ENCODE assay signal across 10 mouse cellular contexts in genomic region chr11:69251135-69251842, GRCm38 (mm10). TPM values are rescaled to one million over a fixed set of nuclear protein-coding genes. Genes with fewer than 3 reads are reported as not detected.
DNase-seq lines count a peak whose midpoint lies in the region; ATAC-seq and TF ChIP-seq lines count a peak whose summit lies in the region.
"Had no signal": no experiment of that assay in that cellular context is flagged by ENCODE, and none has a peak within 500 bp of the region (broad histone marks: within the 10 kb centered on the region; RNA-seq: fewer than 3 reads in every experiment).

No protein-coding gene starts in this region.

- H3K4me2 ChIP-seq in embryonic facial prominence, embryonic 12.5 days (replicated peaks): no peak overlapping the region
- H3K4me2 ChIP-seq in limb, embryonic 15.5 days: no peak overlapping the region

- ATAC-seq in embryonic facial prominence, embryonic 12.5 days (ENCODE audit: insufficient number of reproducible peaks, insufficient read depth, low FRiP score, low TSS enrichment): no peak
- ATAC-seq in limb, embryonic 15.5 days (ENCODE audit: insufficient number of reproducible peaks, low FRiP score, low TSS enrichment, low read depth): no peak

- peak; percentile 69; the same call in 1 of the 2 replicates for TF ChIP-seq CTCF in testis, adult 2 months (IDR thresholded peaks at IDR 0.05; ENCODE audit: control insufficient read depth, insufficient read depth, insufficient replicate concordance, low read depth, low read length)

- no peaks in the 10 kb centered on the region for H3K27me3 ChIP-seq in embryonic facial prominence, embryonic 12.5 days
- H3K27me3 ChIP-seq in embryonic facial prominence, embryonic 10.5 days (replicated peaks; ENCODE audit: low read depth, poor library complexity, severe bottlenecking): peaks cover 10% of the 10 kb centered on the region; the same call in 1 of the 2 replicates
- no peaks in the 10 kb centered on the region for H3K27me3 ChIP-seq in testis, adult 2 months (ENCODE audit: control insufficient read depth, insufficient read depth, low read length)
- no peaks in the 10 kb centered on the region for H3K27me3 ChIP-seq in limb, embryonic 15.5 days

- H3K9ac ChIP-seq in embryonic facial prominence, embryonic 12.5 days: no peak overlapping the region
- no peak overlapping the region for H3K9ac ChIP-seq in limb, embryonic 15.5 days

- no peaks in the 10 kb centered on the region for H3K36me3 ChIP-seq in embryonic facial prominence, embryonic 12.5 days
- no peaks in the 10 kb centered on the region for H3K36me3 ChIP-seq in embryonic facial prominence, embryonic 10.5 days (replicated peaks)
- H3K36me3 ChIP-seq in testis, adult 2 months (ENCODE audit: control insufficient read depth, insufficient read depth, low read length): no peaks in the 10 kb centered on the region
- H3K36me3 ChIP-seq in limb, embryonic 15.5 days: no peaks in the 10 kb centered on the region

- no peaks in the 10 kb centered on the region for H3K9me3 ChIP-seq in embryonic facial prominence, embryonic 12.5 days
- H3K9me3 ChIP-seq in embryonic facial prominence, embryonic 10.5 days: no peaks in the 10 kb centered on the region
- no peaks in the 10 kb centered on the region for H3K9me3 ChIP-seq in limb, embryonic 15.5 days

- peaks cover 12% of the 10 kb centered on the region for H3K4me1 ChIP-seq in embryonic facial prominence, embryonic 12.5 days
- peaks cover 18% of the 10 kb centered on the region for H3K4me1 ChIP-seq in embryonic facial prominence, embryonic 10.5 days
- peaks cover 12% of the 10 kb centered on the region for H3K4me1 ChIP-seq in testis, adult 2 months (ENCODE audit: control insufficient read depth, insufficient read depth, low read length)
- H3K4me1 ChIP-seq in limb, embryonic 15.5 days: peaks cover 13% of the 10 kb centered on the region; the same call in 1 of the 2 replicates

- TF ChIP-seq POLR2A in testis, adult 2 months (IDR thresholded peaks at IDR 0.05; ENCODE audit: control insufficient read depth, low read depth, low read length): no peak

- H3K27ac ChIP-seq in embryonic facial prominence, embryonic 12.5 days: peak overlapping the region; percentile 76
- no peak overlapping the region for H3K27ac ChIP-seq in embryonic facial prominence, embryonic 10.5 days (replicated peaks)
- H3K27ac ChIP-seq in testis, adult 2 months (ENCODE audit: control insufficient read depth, insufficient read depth, low read depth, low read length): no peak overlapping the region
- H3K27ac ChIP-seq in limb, embryonic 15.5 days: peak overlapping the region; percentile 48; the same call in 1 of the 2 replicates

- DNase-seq in embryonic facial prominence, embryonic 10.5 days (ENCODE audit: low spot score): no peak
- DNase-seq in testis, postnatal 10 days (ENCODE audit: low spot score): no peak
- no peak for DNase-seq in frontal cortex, postnatal 14 days (ENCODE audit: low spot score in 2 of 2)
- DNase-seq in frontal cortex, postnatal 25 days (ENCODE audit: low spot score in 2 of 2): no peak
- DNase-seq in kidney, postnatal 14 days: no peak
- DNase-seq: kidney, postnatal 4 days had no signal

- H3K4me3 ChIP-seq in embryonic facial prominence, embryonic 12.5 days: no peak overlapping the region
- no peak overlapping the region for H3K4me3 ChIP-seq in embryonic facial prominence, embryonic 10.5 days
- peak overlapping the region; percentile 36 for H3K4me3 ChIP-seq in testis, adult 2 months (ENCODE audit: control insufficient read depth, low read depth, low read length)
- H3K4me3 ChIP-seq in limb, embryonic 15.5 days: no peak overlapping the region
- H3K4me3 ChIP-seq: myocyte had no signal

- 57% methylated on average over 14 of the region's 14 CpGs for WGBS in embryonic facial prominence, embryonic 12.5 days
- 63% methylated on average over 14 of the region's 14 CpGs for WGBS in embryonic facial prominence, embryonic 10.5 days
- WGBS in limb, embryonic 15.5 days: 57% methylated on average over 14 of the region's 14 CpGs

RNA-seq across cellular contexts. Expression of gene Gucy2e, which starts 14.5 kb away (rescaled TPM):
- polyA plus RNA-seq in embryonic facial prominence, embryonic 12.5 days (2016; fragmentation: Nextera tagmentation; extraction: Ambion mirVana): 0.10 and 0.17 TPM in 2 replicates
- polyA plus RNA-seq in embryonic facial prominence, embryonic 10.5 days (2016; fragmentation: Nextera tagmentation; extraction: Ambion mirVana): not detected in 2 replicates
- polyA plus RNA-seq in testis, adult 2 months (2012; rRNA removed): 0.16 and 0.17 TPM in 2 replicates
- polyA plus RNA-seq in limb, embryonic 15.5 days (2015; fragmentation: Nextera tagmentation; extraction: Ambion mirVana): 0.22 TPM in 1 of 2 replicates, not detected in the other
- polyA plus RNA-seq: myocyte had no signal

RNA-seq across cellular contexts. Expression of gene Alox8, which starts 53.6 kb away (rescaled TPM):
- 0.12 and 0.20 TPM in 2 replicates for polyA plus RNA-seq in embryonic facial prominence, embryonic 12.5 days (2016; fragmentation: Nextera tagmentation; extraction: Ambion mirVana)
- polyA plus RNA-seq in embryonic facial prominence, embryonic 10.5 days (2016; fragmentation: Nextera tagmentation; extraction: Ambion mirVana): 0.09 and 0.13 TPM in 2 replicates
- polyA plus RNA-seq in testis, adult 2 months (2012; rRNA removed): 0.05 and 0.06 TPM in 2 replicates
- polyA plus RNA-seq in limb, embryonic 15.5 days (2015; fragmentation: Nextera tagmentation; extraction: Ambion mirVana): 0.12 and 0.20 TPM in 2 replicates
- polyA plus RNA-seq: myocyte had no signal

Comparison
In these comparisons a context has a peak if more than half of its experiments do, and no peak if none do; other contexts are left out.
1. H3K27ac ChIP-seq: peak in embryonic facial prominence, embryonic 12.5 days (single experiment) and limb, embryonic 15.5 days (single experiment); none in embryonic facial prominence, embryonic 10.5 days (single experiment) and testis, adult 2 months (single experiment).